Comparison of ENCODE assay signal across 23 mouse cellular contexts in genomic region chr7:126689021-126689420, GRCm38 (mm10). TPM values are rescaled to one million over a fixed set of nuclear protein-coding genes. Genes with fewer than 3 reads are reported as not detected.
DNase-seq lines count a peak whose midpoint lies in the region; ATAC-seq and TF ChIP-seq lines count a peak whose summit lies in the region.
"Had no signal": no experiment of that assay in that cellular context is flagged by ENCODE, and none has a peak within 500 bp of the region (broad histone marks: within the 10 kb centered on the region; RNA-seq: fewer than 3 reads in every experiment).

No protein-coding gene starts in this region.

- no peak for TF ChIP-seq CTCF in liver, adult 2 months (IDR thresholded peaks at IDR 0.05; ENCODE audit: low read depth, low read length)
- TF ChIP-seq CTCF in CH12.LX (conservative IDR thresholded peaks at IDR 0.05 in 1 of 2, IDR thresholded peaks at IDR 0.05 in 1 of 2; ENCODE audit: low read depth in 2 of 2, low read length in 2 of 2) = no peak

- H3K36me3 ChIP-seq in liver, adult 2 months (ENCODE audit: control insufficient read depth, insufficient read depth, low read length) = no peaks in the 10 kb centered on the region
- H3K36me3 ChIP-seq in liver, embryonic 11.5 days (ENCODE audit: control insufficient read depth, insufficient read depth, low read length) = peaks cover 11% of the 10 kb centered on the region; the same call in 1 of the 2 replicates
- H3K36me3 ChIP-seq in CH12.LX (replicated peaks in 1 of 2; ENCODE audit: control insufficient read depth in 1 of 2, insufficient read depth in 1 of 2, low read length in 1 of 2) = peaks cover 17 to 58% of the 10 kb centered on the region in 2 experiments
- H3K36me3 ChIP-seq in intestine, embryonic 15.5 days = 0 out of 2 replicates have a peak, but pooled peaks cover 16% of the 10 kb centered on the region

- peak overlapping the region; percentile 84 for H3K27ac ChIP-seq in liver, adult 2 months (replicated peaks; ENCODE audit: insufficient read depth, low read depth, low read length)
- H3K27ac ChIP-seq in liver, embryonic 11.5 days (ENCODE audit: low read depth, low read length) = no peak overlapping the region
- no peak overlapping the region for H3K27ac ChIP-seq in CH12.LX (ENCODE audit: insufficient read depth, low read depth)
- H3K27ac ChIP-seq in intestine, embryonic 15.5 days = no peak overlapping the region
- H3K27ac ChIP-seq: forebrain, embryonic 10.5 days; forebrain, embryonic 13.5 days; heart, embryonic 15.5 days; hindbrain, embryonic 10.5 days; hindbrain, embryonic 13.5 days had no signal

- H3K79me2 ChIP-seq in liver, adult 2 months (ENCODE audit: control insufficient read depth, insufficient read depth, low read length) = no peaks in the 10 kb centered on the region
- H3K79me2 ChIP-seq in CH12.LX (replicated peaks; ENCODE audit: control insufficient read depth, extremely low read depth, insufficient read depth, poor library complexity, severe bottlenecking) = 0 out of 2 replicates have a peak, but pooled peaks cover 2% of the 10 kb centered on the region

- H3K27me3 ChIP-seq in liver, adult 2 months (ENCODE audit: control insufficient read depth, insufficient read depth, low read length) = no peaks in the 10 kb centered on the region
- no peaks in the 10 kb centered on the region for H3K27me3 ChIP-seq in liver, embryonic 11.5 days (replicated peaks; ENCODE audit: control insufficient read depth, insufficient read depth, low read length)
- no peaks in the 10 kb centered on the region for H3K27me3 ChIP-seq in CH12.LX (replicated peaks)
- H3K27me3 ChIP-seq in intestine, embryonic 15.5 days (replicated peaks) = no peaks in the 10 kb centered on the region
- H3K27me3 ChIP-seq: forebrain, embryonic 13.5 days; heart, embryonic 15.5 days; hindbrain, embryonic 13.5 days had no signal

- WGBS in liver, adult 2 months = 19% methylated on average over 3 of the region's 3 CpGs
- WGBS in liver, embryonic 11.5 days = 78% methylated on average over 3 of the region's 3 CpGs
- WGBS in intestine, embryonic 15.5 days = 81% methylated on average over 3 of the region's 3 CpGs

- ATAC-seq in liver, embryonic 11.5 days (replicated peaks; ENCODE audit: low FRiP score) = no peak
- ATAC-seq in intestine, embryonic 15.5 days = no peak
- ATAC-seq: forebrain, embryonic 13.5 days; forebrain, embryonic 16.5 days; hindbrain, embryonic 16.5 days had no signal

- 0 out of 2 replicates have a peak overlapping the region, but pooled peaks have one; percentile 1 for H3K9ac ChIP-seq in liver, adult 2 months (ENCODE audit: low read depth, low read length)
- no peak overlapping the region for H3K9ac ChIP-seq in liver, embryonic 11.5 days (ENCODE audit: low read depth, low read length)
- H3K9ac ChIP-seq in CH12.LX (ENCODE audit: insufficient read depth, low read depth) = no peak overlapping the region
- no peak overlapping the region for H3K9ac ChIP-seq in intestine, embryonic 15.5 days
- H3K9ac ChIP-seq: forebrain, embryonic 13.5 days; heart, embryonic 15.5 days; hindbrain, embryonic 13.5 days had no signal

- dilution Hi-C loops in CH12.LX (cut with MboI; ENCODE audit: extremely low pct_ligation_motif_present, extremely low pct_unique_long_range_greater_than_20kb, low sequenced_read_pairs) = no loop called here

- no peaks in the 10 kb centered on the region for H3K9me3 ChIP-seq in liver, embryonic 11.5 days (ENCODE audit: control insufficient read depth, low read length)
- no peaks in the 10 kb centered on the region for H3K9me3 ChIP-seq in CH12.LX (replicated peaks; ENCODE audit: low read length)
- no peaks in the 10 kb centered on the region for H3K9me3 ChIP-seq in intestine, embryonic 15.5 days
- H3K9me3 ChIP-seq: forebrain, embryonic 10.5 days; forebrain, embryonic 13.5 days; G1E; heart, embryonic 15.5 days; hindbrain, embryonic 10.5 days; hindbrain, embryonic 13.5 days had no signal

- H3K4me2 ChIP-seq in liver, embryonic 11.5 days = no peak overlapping the region
- H3K4me2 ChIP-seq in CH12.LX (ENCODE audit: insufficient read depth, low read depth, poor library complexity, severe bottlenecking) = no peak overlapping the region
- H3K4me2 ChIP-seq in intestine, embryonic 15.5 days (replicated peaks) = no peak overlapping the region
- H3K4me2 ChIP-seq: forebrain, embryonic 13.5 days; heart, embryonic 11.5 days; heart, embryonic 15.5 days; hindbrain, embryonic 13.5 days had no signal

- no peak for TF ChIP-seq RAD21 in CH12.LX (IDR thresholded peaks at IDR 0.05; ENCODE audit: low read depth, low read length)

- H3K4me3 ChIP-seq in liver, adult 2 months (ENCODE audit: insufficient read depth, low read depth, low read length) = no peak overlapping the region
- H3K4me3 ChIP-seq in liver, embryonic 11.5 days (ENCODE audit: low read depth, low read length) = no peak overlapping the region
- no peak overlapping the region for H3K4me3 ChIP-seq in CH12.LX (replicated peaks in 1 of 3; ENCODE audit: low read depth in 2 of 3, low read length in 2 of 3, poor library complexity in 1 of 3)
- H3K4me3 ChIP-seq in intestine, embryonic 15.5 days (replicated peaks) = no peak overlapping the region
- H3K4me3 ChIP-seq: forebrain, embryonic 10.5 days; forebrain, embryonic 13.5 days; heart, embryonic 15.5 days; hindbrain, embryonic 10.5 days; hindbrain, embryonic 13.5 days had no signal

- TF ChIP-seq EP300 in CH12.LX (IDR thresholded peaks at IDR 0.05; ENCODE audit: low read length) = no peak

- DNase-seq in liver, adult 2 months (ENCODE audit: extremely low read depth, low read depth, low spot score) = peak; percentile 99
- no peak for DNase-seq in liver, embryonic 11.5 days (ENCODE audit: low spot score)
- no peak for DNase-seq in CH12.LX (ENCODE audit: extremely low read depth)
- peak; percentile 15 for DNase-seq in NIH3T3 (ENCODE audit: low read depth)
- no peak for DNase-seq in layer of hippocampus, adult 8-10 months (ENCODE audit: low spot score in 2 of 2)
- DNase-seq: adrenal gland, adult 2 months; adrenal gland, postnatal 36 days; cerebellum, adult 18-20 months; cerebellum, postnatal 14 days; gastrocnemius, postnatal 10 days; gastrocnemius, postnatal 36 days; heart, postnatal 10 days; heart, postnatal 36 days had no signal

- no peak for TF ChIP-seq POLR2A in liver, adult 2 months (IDR thresholded peaks at IDR 0.05; ENCODE audit: extremely low read depth, insufficient read depth, low read length)
- 0 out of 2 replicates have a peak, but pooled peaks have one; percentile 3 for TF ChIP-seq POLR2A in CH12.LX (IDR thresholded peaks at IDR 0.05; ENCODE audit: low read depth, low read length)

- in situ Hi-C loops in CH12.LX (cut with MboI; ENCODE audit: low pct_ligation_motif_present, low pct_unique_long_range_greater_than_20kb, low sequenced_read_pairs) = no loop called here

- H3K4me1 ChIP-seq in liver, adult 2 months (ENCODE audit: control insufficient read depth, insufficient read depth, low read length) = peaks cover 26% of the 10 kb centered on the region
- H3K4me1 ChIP-seq in liver, embryonic 11.5 days (replicated peaks; ENCODE audit: control insufficient read depth, insufficient read depth, low read length) = 0 out of 2 replicates have a peak, but pooled peaks cover 4% of the 10 kb centered on the region
- H3K4me1 ChIP-seq in CH12.LX (ENCODE audit: control insufficient read depth in 1 of 2, insufficient read depth in 2 of 2) = peaks cover 0 to 17% of the 10 kb centered on the region in 2 experiments; a peak in 2 of 4 replicates
- no peaks in the 10 kb centered on the region for H3K4me1 ChIP-seq in intestine, embryonic 15.5 days (replicated peaks)

RNA-seq across cellular contexts. Expression of gene Bola2, which starts 6.2 kb away (rescaled TPM):
- 15.6 and 20.5 TPM in 2 replicates for total RNA-seq in liver, adult 2 months (2014; rRNA removed)
- polyA plus RNA-seq in liver, adult 2 months (2012; rRNA removed) = 35.6 and 37.7 TPM in 2 replicates
- 210 and 217 TPM in 2 replicates for polyA plus RNA-seq in liver, embryonic 11.5 days (2014; fragmentation: Nextera tagmentation; extraction: Ambion mirVana)
- total RNA-seq in CH12.LX (2012; rRNA removed) (136 and 155 TPM in 2 replicates), CH12.LX (2014; rRNA removed) (60.4 and 72.8 TPM in 2 replicates)
- polyA plus RNA-seq in CH12.LX (2012; ENCODE audit: insufficient read length, low read depth) = 341 and 353 TPM in 2 replicates
- polyA plus RNA-seq in intestine, embryonic 15.5 days (2015; fragmentation: Nextera tagmentation; extraction: Ambion mirVana) = 118 and 120 TPM in 2 replicates
- 100 to 1,000 TPM in 1 of 4 experiments, 10 to 100 TPM in 3; 73.9 to 105 (median 92.5) TPM for total RNA-seq in layer of hippocampus, adult 8-10 months (2022)

RNA-seq across cellular contexts. Expression of gene Slx1b, which starts 6.6 kb away (rescaled TPM):
- total RNA-seq in liver, adult 2 months (2014; rRNA removed) = 4.1 and 4.6 TPM in 2 replicates
- polyA plus RNA-seq in liver, adult 2 months (2012; rRNA removed) = 11.3 and 15.4 TPM in 2 replicates
- 6.6 and 7.7 TPM in 2 replicates for polyA plus RNA-seq in liver, embryonic 11.5 days (2014; fragmentation: Nextera tagmentation; extraction: Ambion mirVana)
- 5.0 and 5.6 TPM in 2 replicates for total RNA-seq in CH12.LX (2012; rRNA removed)
- 4.4 and 4.7 TPM in 2 replicates for total RNA-seq in CH12.LX (2014; rRNA removed)
- 5.6 and 8.3 TPM in 2 replicates for polyA plus RNA-seq in CH12.LX (2012; ENCODE audit: insufficient read length, low read depth)
- 8.1 and 9.1 TPM in 2 replicates for polyA plus RNA-seq in intestine, embryonic 15.5 days (2015; fragmentation: Nextera tagmentation; extraction: Ambion mirVana)
- 10 to 100 TPM; 19.7 to 21.0 (median 20.1) TPM for total RNA-seq in layer of hippocampus, adult 8-10 months (2022)

RNA-seq across cellular contexts. Expression of gene Sult1a1, which starts 12.8 kb away (rescaled TPM):
- 661 and 727 TPM in 2 replicates for total RNA-seq in liver, adult 2 months (2014; rRNA removed)
- polyA plus RNA-seq in liver, adult 2 months (2012; rRNA removed) = 566 and 586 TPM in 2 replicates
- 0.14 and 0.44 TPM in 2 replicates for polyA plus RNA-seq in liver, embryonic 11.5 days (2014; fragmentation: Nextera tagmentation; extraction: Ambion mirVana)
- 0.17 and 0.34 TPM in 2 replicates for total RNA-seq in CH12.LX (2012; rRNA removed)
- 0.80 and 0.87 TPM in 2 replicates for total RNA-seq in CH12.LX (2014; rRNA removed)
- 0.87 and 1.4 TPM in 2 replicates for polyA plus RNA-seq in CH12.LX (2012; ENCODE audit: insufficient read length, low read depth)
- polyA plus RNA-seq in intestine, embryonic 15.5 days (2015; fragmentation: Nextera tagmentation; extraction: Ambion mirVana) = 5.5 and 6.1 TPM in 2 replicates
- 10 to 100 TPM in 1 of 4 experiments, 1 to 10 TPM in 3; 6.6 to 13.0 (median 8.6) TPM for total RNA-seq in layer of hippocampus, adult 8-10 months (2022)
- polyA plus RNA-seq: G1E had no signal

RNA-seq across cellular contexts. Expression of gene Coro1a, which starts 18.6 kb away (rescaled TPM):
- 7.7 and 9.0 TPM in 2 replicates for total RNA-seq in liver, adult 2 months (2014; rRNA removed)
- 10.6 and 22.7 TPM in 2 replicates for polyA plus RNA-seq in liver, adult 2 months (2012; rRNA removed)
- polyA plus RNA-seq in liver, embryonic 11.5 days (2014; fragmentation: Nextera tagmentation; extraction: Ambion mirVana) = 94.0 and 94.9 TPM in 2 replicates
- total RNA-seq in CH12.LX (2012; rRNA removed) = 287 and 312 TPM in 2 replicates
- total RNA-seq in CH12.LX (2014; rRNA removed) = 349 and 371 TPM in 2 replicates
- polyA plus RNA-seq in CH12.LX (2012; ENCODE audit: insufficient read length, low read depth) = 203 and 228 TPM in 2 replicates
- polyA plus RNA-seq in intestine, embryonic 15.5 days (2015; fragmentation: Nextera tagmentation; extraction: Ambion mirVana) = 36.9 and 39.7 TPM in 2 replicates
- total RNA-seq in layer of hippocampus, adult 8-10 months (2022) = 100 to 1,000 TPM; 119 to 166 (median 141) TPM

RNA-seq across cellular contexts. Expression of gene Sgf29, which starts 39.9 kb away (rescaled TPM):
- total RNA-seq in liver, adult 2 months (2014; rRNA removed) = 7.7 and 10.7 TPM in 2 replicates
- 34.7 and 54.2 TPM in 2 replicates for polyA plus RNA-seq in liver, adult 2 months (2012; rRNA removed)
- 53.7 and 64.5 TPM in 2 replicates for polyA plus RNA-seq in liver, embryonic 11.5 days (2014; fragmentation: Nextera tagmentation; extraction: Ambion mirVana)
- 45.9 and 55.6 TPM in 2 replicates for total RNA-seq in CH12.LX (2012; rRNA removed)
- 20.5 and 31.7 TPM in 2 replicates for total RNA-seq in CH12.LX (2014; rRNA removed)
- polyA plus RNA-seq in CH12.LX (2012; ENCODE audit: insufficient read length, low read depth) = 70.0 and 71.7 TPM in 2 replicates
- 45.2 and 51.7 TPM in 2 replicates for polyA plus RNA-seq in intestine, embryonic 15.5 days (2015; fragmentation: Nextera tagmentation; extraction: Ambion mirVana)
- total RNA-seq in layer of hippocampus, adult 8-10 months (2022) = 10 to 100 TPM; 21.7 to 34.8 (median 33.7) TPM

Comparison
In these comparisons a context has a peak if more than half of its experiments do, and no peak if none do; other contexts are left out.
1. DNase-seq: peak in liver, adult 2 months (single experiment) and NIH3T3 (single experiment); none in liver, embryonic 11.5 days (single experiment), CH12.LX (single experiment) and layer of hippocampus, adult 8-10 months (0 of 2).
2. RNA of gene Sult1a1, which starts 12.8 kb away (polyA plus RNA-seq): 566 to 586 TPM in liver, adult 2 months; 5.5 to 6.1 TPM in intestine, embryonic 15.5 days, 0.87 to 1.4 TPM in CH12.LX and 0.14 to 0.44 TPM in liver, embryonic 11.5 days; every median in the first group is over 10 times any median in the second.